Mouse (Mus musculus): ENCODE measurements at regions not wholly inside any gene's neighbourhood (a gene's known extent, or its start where the extent isn't known, plus 50 kb on each side); places are given as distances from the start of the nearest gene placed in this dataset.

DNA sequence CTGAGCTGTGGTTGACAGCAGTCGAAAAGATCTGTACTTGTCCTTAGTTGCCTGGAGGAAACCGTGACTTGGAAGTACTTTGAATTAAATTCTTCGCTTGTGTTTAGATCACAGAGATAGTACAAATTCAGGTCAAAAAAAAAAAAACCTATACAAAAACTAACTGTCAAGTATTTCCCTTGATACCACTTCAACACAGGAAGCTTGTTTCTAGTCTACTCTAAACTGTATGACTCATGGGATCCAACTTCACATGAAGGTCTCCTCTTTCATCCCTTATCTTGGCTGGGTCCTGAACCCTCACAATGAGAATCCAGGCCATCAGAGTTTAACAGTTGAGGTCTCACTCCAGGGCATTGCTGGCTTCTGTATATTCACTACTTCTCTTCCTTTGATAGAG lies 54.8 kb downstream of the Tmem30b start:
- intact Hi-C loops (cut with DNase I) = no loop called here
- TF ChIP-seq CTCF (IDR thresholded peaks at IDR 0.05) = no peak
- H3K4me3 ChIP-seq = no peak overlapping the region
- DNase-seq = no peak
- 0 out of 2 replicates have a peak overlapping the region, but pooled peaks have one; percentile 24 for H3K27ac ChIP-seq

GRCm38 (mm10) chr12:73482858-73483257 lies 63.3 kb downstream of the Tmem30b start:
- peak overlapping the region; percentile 81; the same call in 1 of the 2 replicates for H3K27ac ChIP-seq
- DNase-seq = no peak
- intact Hi-C loops (cut with DNase I) = no loop called here
- TF ChIP-seq CTCF (IDR thresholded peaks at IDR 0.05) = no peak
- H3K4me3 ChIP-seq = no peak overlapping the region

GRCm38 (mm10) chr12:73482275-73482674 lies 63.9 kb downstream of the Tmem30b start:
- Histone ChIP-seq H3K27ac (peak overlapping the region; percentile 81), H3K4me3 (no peak overlapping the region)
- no peak for TF ChIP-seq CTCF (IDR thresholded peaks at IDR 0.05)
- peak; percentile 55 for DNase-seq
- intact Hi-C loops (cut with DNase I) = no loop called here

GRCm38 (mm10) chr12:73481705-73482104 lies 64.5 kb downstream of the Tmem30b start:
- intact Hi-C loops (cut with DNase I) = no loop called here
- Histone ChIP-seq H3K27ac (peak overlapping the region; percentile 81), H3K4me3 (no peak overlapping the region)
- no peak for TF ChIP-seq CTCF (IDR thresholded peaks at IDR 0.05)
- no peak for DNase-seq

- Histone ChIP-seq H3K4me3 (no peak overlapping the region), H3K27ac (peak overlapping the region; percentile 81)
- peak; percentile 51 for DNase-seq
- intact Hi-C loops (cut with DNase I) = no loop called here
- no peak for TF ChIP-seq CTCF (IDR thresholded peaks at IDR 0.05)
These were observed 65.0 kb downstream of the Tmem30b start for GRCm38 (mm10) chr12:73481165-73481564.

- Histone ChIP-seq H3K4me3 (no peak overlapping the region), H3K27ac (peak overlapping the region; percentile 77)
- DNase-seq = no peak
- intact Hi-C loops (cut with DNase I) = no loop called here
- TF ChIP-seq CTCF (IDR thresholded peaks at IDR 0.05) = no peak
These were observed 65.6 kb downstream of the Tmem30b start for GRCm38 (mm10) chr12:73480610-73480971.

- no peak for TF ChIP-seq CTCF (IDR thresholded peaks at IDR 0.05)
- Histone ChIP-seq H3K27ac (peak overlapping the region; percentile 77), H3K4me3 (no peak overlapping the region)
- DNase-seq = peak; percentile 47
- intact Hi-C loops (cut with DNase I) = no loop called here
These were observed 66.1 kb downstream of the Tmem30b start for GRCm38 (mm10) chr12:73479932-73480609.

DNA sequence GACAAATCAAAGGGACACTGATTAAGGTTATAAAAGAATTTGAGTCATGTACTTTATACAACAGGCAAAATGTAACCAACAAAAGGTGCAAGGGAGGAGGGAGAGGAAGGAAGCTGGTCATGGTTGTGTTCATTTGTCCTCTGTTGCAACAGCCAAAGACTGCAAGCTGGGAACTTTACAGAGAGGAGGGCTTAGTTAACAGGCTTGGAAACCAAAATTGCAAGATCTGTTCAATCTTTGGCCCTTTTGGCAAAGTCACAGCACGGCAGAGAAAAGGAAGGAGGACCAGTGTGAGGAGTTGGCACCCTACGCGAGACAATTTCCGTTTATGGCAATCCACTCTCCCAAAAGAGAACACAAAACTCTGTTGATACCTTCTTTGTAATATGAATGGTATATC lies 67.6 kb downstream of the Tmem30b start:
- DNase-seq = no peak
- Histone ChIP-seq H3K4me3 (no peak overlapping the region), H3K27ac (no peak overlapping the region; the same call in 1 of the 2 replicates)
- TF ChIP-seq CTCF (IDR thresholded peaks at IDR 0.05) = no peak
- intact Hi-C loops (cut with DNase I) = no loop called here

DNA sequence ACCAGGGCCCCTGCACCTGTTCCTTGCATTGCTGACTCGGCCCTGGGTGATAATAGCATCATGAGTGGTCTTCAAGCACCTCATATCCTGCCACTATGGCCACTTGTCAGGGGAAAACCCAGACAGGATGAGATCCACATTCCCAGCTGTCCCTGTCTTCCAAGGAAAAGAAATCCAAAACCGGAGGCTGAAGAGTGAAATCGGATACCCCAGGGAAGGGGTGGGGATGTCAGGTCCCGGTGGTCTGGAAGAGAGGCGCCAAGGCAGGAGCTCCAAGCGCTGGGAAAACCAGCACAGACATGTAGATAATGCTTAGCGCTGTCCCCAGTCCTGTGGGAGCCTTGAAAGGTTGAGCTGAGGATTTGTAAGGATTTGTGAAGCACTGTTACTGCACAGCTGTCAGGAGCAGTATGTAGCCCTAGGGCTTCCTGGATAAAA lies 69.8 kb downstream of the Tmem30b start:
- TF ChIP-seq CTCF (IDR thresholded peaks at IDR 0.05) = no peak
- Histone ChIP-seq H3K4me3 (peak overlapping the region; percentile 24; the same call in 1 of the 2 replicates), H3K27ac (peak overlapping the region; percentile 59)
- peak; percentile 33 for DNase-seq
- intact Hi-C loops (cut with DNase I) = no loop called here

DNA sequence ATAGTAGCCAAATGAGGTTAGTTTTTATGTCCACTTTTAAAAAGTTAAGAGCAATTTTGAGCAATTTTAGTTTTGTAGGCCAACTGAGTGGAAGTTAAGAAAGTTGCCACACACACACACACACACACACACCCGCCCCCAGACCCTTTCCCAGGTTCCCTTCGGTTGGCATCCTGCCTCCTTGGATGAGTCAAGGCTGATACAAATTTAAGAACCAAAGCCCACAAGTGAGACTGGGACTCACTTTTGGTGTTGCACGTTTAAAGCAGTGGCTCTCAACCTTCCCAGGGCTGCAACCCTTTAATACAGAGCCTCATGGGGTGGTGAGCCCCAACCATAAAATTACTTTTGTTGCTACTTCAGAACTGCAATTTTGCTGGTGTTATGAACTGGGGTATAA lies 70.4 kb downstream of the Tmem30b start:
- intact Hi-C loops (cut with DNase I) = no loop called here
- TF ChIP-seq CTCF (IDR thresholded peaks at IDR 0.05) = no peak
- Histone ChIP-seq H3K4me3 (no peak overlapping the region), H3K27ac (peak overlapping the region; percentile 59)
- no peak for DNase-seq

DNA sequence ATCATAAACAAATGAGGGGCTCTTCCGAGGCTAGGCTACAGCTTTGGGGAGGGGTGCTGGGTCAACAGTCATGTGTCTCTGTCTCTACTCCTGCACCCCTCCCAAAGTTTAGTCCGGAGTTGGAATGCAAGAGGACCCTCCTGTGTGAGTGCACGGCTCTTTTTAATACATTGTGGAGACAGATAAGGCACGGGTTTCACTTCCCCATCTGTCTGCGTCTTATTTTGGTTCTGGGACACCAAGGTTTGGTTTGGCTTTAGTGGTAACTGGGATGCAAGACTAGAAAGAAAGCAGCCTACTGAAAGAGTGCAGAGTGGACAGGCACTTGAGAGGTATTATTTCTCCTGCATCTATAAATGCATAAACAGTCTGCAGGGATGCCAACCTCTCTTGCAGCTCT lies 71.2 kb downstream of the Tmem30b start:
- Histone ChIP-seq H3K27ac (no peak overlapping the region), H3K4me3 (no peak overlapping the region)
- TF ChIP-seq CTCF (IDR thresholded peaks at IDR 0.05) = no peak
- no peak for DNase-seq
- intact Hi-C loops (cut with DNase I) = no loop called here

GRCm38 (mm10) chr12:73473111-73473510 lies 73.1 kb downstream of the Tmem30b start:
- intact Hi-C loops (cut with DNase I) = no loop called here
- Histone ChIP-seq H3K4me3 (no peak overlapping the region), H3K27ac (no peak overlapping the region)
- DNase-seq = no peak
- TF ChIP-seq CTCF (IDR thresholded peaks at IDR 0.05) = no peak

DNA sequence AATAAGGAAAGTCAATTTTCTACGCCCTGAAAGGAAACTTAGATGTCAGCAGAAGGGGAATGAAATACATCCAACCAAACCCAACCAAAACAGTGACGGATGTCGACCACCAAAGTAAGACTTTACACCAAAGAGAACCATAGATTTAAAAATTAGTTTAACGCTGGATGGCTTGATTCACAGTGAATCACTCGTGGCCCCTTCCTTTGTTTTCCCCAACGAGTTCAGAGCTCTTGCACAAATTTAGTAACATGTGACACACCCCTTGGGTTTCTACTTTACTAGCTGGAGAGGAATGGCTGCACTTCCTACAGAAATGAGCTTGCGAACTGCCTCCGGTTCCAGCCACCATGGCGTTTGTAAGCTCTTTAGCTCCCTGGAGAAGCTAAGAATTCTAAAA lies 74.2 kb downstream of the Tmem30b start:
- peak overlapping the region; percentile 63 for H3K27ac ChIP-seq
- intact Hi-C loops (cut with DNase I) = no loop called here
- H3K4me3 ChIP-seq = peak overlapping the region; percentile 53
- no peak for DNase-seq
- no peak for TF ChIP-seq CTCF (IDR thresholded peaks at IDR 0.05)

DNA sequence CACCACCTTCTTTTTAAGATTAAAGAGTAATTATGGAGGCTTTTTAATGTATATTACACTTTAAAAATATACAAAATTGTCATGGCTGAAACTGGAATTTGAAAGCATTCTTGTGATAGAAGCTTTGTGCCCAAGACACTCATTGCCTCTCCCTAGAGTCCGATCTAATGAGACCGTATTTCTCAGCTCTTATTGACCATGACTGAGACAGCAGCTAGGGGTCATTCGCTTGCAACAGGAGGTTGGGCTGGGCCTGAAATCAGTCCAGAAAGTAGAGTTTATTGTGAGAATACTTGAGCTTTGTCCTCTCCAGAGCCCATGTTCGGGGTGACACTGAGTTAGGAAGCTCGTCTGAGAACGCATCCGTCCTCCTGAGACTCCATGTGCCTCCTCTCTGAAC lies 79.7 kb downstream of the Tmem30b start:
- intact Hi-C loops (cut with DNase I) = no loop called here
- no peak for DNase-seq
- TF ChIP-seq CTCF (IDR thresholded peaks at IDR 0.05) = no peak
- Histone ChIP-seq H3K4me3 (no peak overlapping the region), H3K27ac (no peak overlapping the region)
